Mouse (Mus musculus) granulocyte monocyte progenitor cell, adult 5-6 weeks (primary cell): ENCODE measurements around the gene Itgb1bp1. TPM values are rescaled to one million over a fixed set of nuclear protein-coding genes. Genes with fewer than 3 reads are reported as not detected.

Source experiments
- ATAC-seq: replicated peaks from 2 replicates; pipeline ENCODE4 v1.8.0; 2016; ENCODE audit warnings: mild to moderate bottlenecking, moderate TSS enrichment, inconsistent platforms; ENCODE audit not compliant: poor library complexity, severe bottlenecking
- total RNA-seq, 2 experiments: library from RNA; stranded (forward) in 1 of 2; stranded (reverse) in 1 of 2; fragments of 200-712, 200-1000 nt in 1 of 2; fragments of >200 nt in 1 of 2; fragmentation: Nextera tagmentation in 1 of 2; gene quantifications; 2 replicates each; pipeline ENCODE4 v1.2.3; 2014 to 2017

Gene Itgb1bp1
- total RNA-seq, 2 experiments from 2014 or later, result 32.0 to 40.8 TPM

GRCm38 (mm10) chr12:21207422-21207821 is 78.7 kb downstream of the Itgb1bp1 start:
- no peak for ATAC-seq

- ATAC-seq, result no peak
Measured at GRCm38 (mm10) chr12:21205799-21206198, 80.3 kb downstream of the Itgb1bp1 start.

DNA sequence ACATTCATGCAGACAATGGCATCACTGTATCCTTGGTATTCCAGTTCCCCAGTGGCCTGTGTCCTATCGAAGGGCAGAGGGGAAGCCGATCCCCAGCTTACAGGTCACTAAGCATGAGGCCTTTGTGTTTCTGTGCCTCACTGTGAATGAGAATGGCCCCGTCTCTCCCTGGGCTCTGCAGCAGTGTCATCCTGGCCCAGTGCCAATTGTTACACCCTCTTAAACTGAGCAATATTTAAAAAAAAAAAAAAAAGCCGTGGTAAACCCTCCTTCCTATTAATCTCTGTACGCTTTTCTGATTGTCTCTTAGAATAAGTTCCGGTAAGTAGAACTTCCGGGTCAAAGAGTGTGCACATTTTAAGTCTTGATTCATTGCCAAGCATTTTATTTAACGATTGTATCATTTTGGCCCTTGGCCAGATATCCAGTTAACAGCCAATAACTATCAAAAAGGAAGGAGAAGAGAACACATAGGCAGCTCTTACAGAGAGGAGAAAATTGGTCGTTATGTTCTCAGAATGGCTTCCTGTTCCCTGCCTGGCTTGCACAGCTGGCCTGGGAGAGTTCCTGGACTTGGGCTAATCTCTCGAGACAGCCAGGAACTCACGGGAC is 81.3 kb downstream of the Itgb1bp1 start:
- ATAC-seq, result no peak

GRCm38 (mm10) chr12:21201485-21202269 is 84.4 kb downstream of the Itgb1bp1 start:
- ATAC-seq, result no peak

DNA sequence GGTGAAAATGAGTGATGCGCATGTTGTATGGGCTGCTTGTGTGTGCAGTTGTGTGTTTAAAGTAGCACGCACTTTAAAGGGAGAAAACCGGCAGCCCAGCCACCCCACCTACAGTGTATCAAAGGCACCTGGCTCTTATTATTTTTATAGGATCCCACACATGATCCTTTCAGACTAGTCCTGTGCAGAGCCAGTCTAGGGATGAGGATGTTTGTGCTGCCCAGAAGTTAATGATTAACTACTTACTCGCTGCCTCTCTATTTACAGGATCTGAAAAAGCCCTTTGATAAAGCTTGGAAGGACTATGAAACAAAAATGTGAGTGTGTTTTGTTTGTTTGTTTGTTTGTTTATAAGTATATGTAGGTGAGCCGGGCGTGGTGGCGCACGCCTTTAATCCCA is 85.5 kb downstream of the Itgb1bp1 start:
- no peak for ATAC-seq

DNA sequence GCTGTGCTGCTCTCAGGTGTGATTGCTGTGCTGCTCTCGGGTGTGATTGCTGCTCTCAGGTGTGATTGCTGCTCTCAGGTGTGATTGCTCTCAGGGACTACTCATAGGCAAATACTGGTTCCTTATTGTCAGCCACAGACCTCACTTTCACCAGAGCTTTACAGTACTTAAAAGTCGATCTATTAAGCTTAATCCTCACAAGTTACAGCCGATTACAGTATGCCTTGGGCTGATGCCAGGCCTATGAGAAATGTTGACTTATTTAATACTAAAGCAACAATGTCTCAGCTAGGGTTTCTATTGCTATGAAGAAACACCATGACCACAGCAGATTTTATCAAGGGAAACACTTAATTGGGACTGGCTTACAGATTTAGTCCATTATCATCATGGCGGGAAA is 89.7 kb downstream of the Itgb1bp1 start:
- no peak for ATAC-seq

DNA sequence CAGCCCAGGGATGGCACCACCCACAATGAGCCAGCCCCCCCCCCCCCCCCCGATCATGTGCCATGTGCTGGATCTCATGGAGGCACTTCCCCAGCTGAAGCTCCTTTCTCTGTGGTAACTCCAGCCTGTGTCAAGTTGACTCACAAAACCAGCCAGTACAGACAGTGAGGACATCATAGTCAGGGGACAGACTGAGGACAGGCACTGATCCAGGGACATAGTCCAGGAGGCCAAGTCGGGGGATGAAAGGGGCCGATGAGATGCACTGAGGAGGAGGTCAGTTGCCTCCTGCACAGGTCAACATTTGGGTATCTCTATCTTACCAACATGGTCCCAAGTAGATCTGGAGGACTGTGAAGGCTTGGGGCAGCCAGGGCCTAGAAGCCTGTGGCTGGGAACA is 90.6 kb downstream of the Itgb1bp1 start:
- no peak for ATAC-seq

- ATAC-seq, result no peak
Measured at GRCm38 (mm10) chr12:21191546-21191945, 94.5 kb downstream of the Itgb1bp1 start.

Other genes with a start within 250 kb of the Itgb1bp1 start
- gene Cpsf3, start 893 bp downstream of the Itgb1bp1 start, total RNA-seq (2014; fragmentation: Nextera tagmentation), result 123 and 125 TPM in 2 replicates
- 100 and 103 TPM in 2 replicates for gene Cpsf3, start 893 bp downstream of the Itgb1bp1 start, total RNA-seq (2017)
- 39.0 and 46.8 TPM in 2 replicates for gene Iah1, start 30.1 kb upstream of the Itgb1bp1 start, total RNA-seq (2014; fragmentation: Nextera tagmentation)
- gene Iah1, start 30.1 kb upstream of the Itgb1bp1 start, total RNA-seq (2017), result 27.1 and 34.6 TPM in 2 replicates
- 40.7 and 44.9 TPM in 2 replicates for gene Adam17, start 87.3 kb upstream of the Itgb1bp1 start, total RNA-seq (2014; fragmentation: Nextera tagmentation)
- 52.1 and 54.9 TPM in 2 replicates for gene Adam17, start 87.3 kb upstream of the Itgb1bp1 start, total RNA-seq (2017)
- 218 and 229 TPM in 2 replicates for gene Ywhaq, start 131.4 kb upstream of the Itgb1bp1 start, total RNA-seq (2014; fragmentation: Nextera tagmentation)
- gene Ywhaq, start 131.4 kb upstream of the Itgb1bp1 start, total RNA-seq (2017), result 198 and 212 TPM in 2 replicates